Mouse (Mus musculus) embryonic facial prominence, embryonic 12.5 days (tissue): ENCODE results near the gene Mast4. TPM values are rescaled to one million over a fixed set of nuclear protein-coding genes. Genes with fewer than 3 reads are reported as not detected.
A peak's percentile ranks its signal among the peaks of the same experiment; 100 is the strongest.

Source experiments
- ATAC-seq: fragments of 200-750 bp; cut with Nextera tagmentation; 2 replicates; pipeline ENCODE4 v1.8.0; 2017; ENCODE audit not compliant: insufficient number of reproducible peaks, insufficient read depth, low FRiP score, low TSS enrichment
- H3K27ac ChIP-seq: fragments of 300-500 bp; sonication (generic); 2 replicates; pipeline ENCODE4 v1.5.1; 2016; ENCODE audit warnings: mild to moderate bottlenecking
- H3K27me3 ChIP-seq: fragments of 300-500 bp; sonication (generic); 2 replicates; pipeline ENCODE4 v1.6.1; 2016; ENCODE audit warnings: mild to moderate bottlenecking, moderate library complexity
- H3K36me3 ChIP-seq: fragments of 300-500 bp; sonication (generic); 2 replicates; pipeline ENCODE4 v1.6.1; 2016; ENCODE audit warnings: mild to moderate bottlenecking
- H3K4me1 ChIP-seq: fragments of 300-500 bp; sonication (generic); 2 replicates; pipeline ENCODE4 v1.6.1; 2016
- H3K4me2 ChIP-seq: fragments of 300-500 bp; sonication (generic); replicated peaks from 2 replicates; pipeline ENCODE4 v1.6.1; 2016; ENCODE audit warnings: mild to moderate bottlenecking, moderate library complexity
- H3K4me3 ChIP-seq: fragments of 300-500 bp; sonication (generic); 2 replicates; pipeline ENCODE4 v1.5.1; 2016; ENCODE audit warnings: mild to moderate bottlenecking
- H3K9ac ChIP-seq: fragments of 300-500 bp; sonication (generic); 2 replicates; pipeline ENCODE4 v1.6.1; 2016; ENCODE audit warnings: mild to moderate bottlenecking, moderate library complexity
- H3K9me3 ChIP-seq: fragments of 300-500 bp; sonication (generic); 2 replicates; pipeline ENCODE4 v1.6.1; 2016; ENCODE audit warnings: mild to moderate bottlenecking, moderate library complexity
- WGBS: fragments of 180-500 bp; shearing (Covaris S2); methylation state at CpG from one replicate; pipeline ENCODE4 v1.1.7; 2016; 5-methylcytosine and 5-hydroxymethylcytosine counted together
- polyA plus RNA-seq: library from polyadenylated mRNA; unstranded; fragments of >200 nt; fragmentation: Nextera tagmentation; extraction: Ambion mirVana; gene quantifications from 2 replicates; pipeline ENCODE4 v1.2.1, GENCODE M21; 2016

Mast4 gene
- polyA plus RNA-seq, 1 experiment from 2014 or later = 28.5 TPM

- WGBS = 92% methylated on average over 5 of the region's 5 CpGs
- no peak overlapping the region for H3K4me3 ChIP-seq
- no peaks in the 10 kb centered on the region for H3K4me1 ChIP-seq
- no peaks in the 10 kb centered on the region for H3K27me3 ChIP-seq
- H3K9me3 ChIP-seq = no peaks in the 10 kb centered on the region
- H3K27ac ChIP-seq = no peak overlapping the region
- no peaks in the 10 kb centered on the region for H3K36me3 ChIP-seq
- no peak for ATAC-seq
- H3K4me2 ChIP-seq = no peak overlapping the region
- no peak overlapping the region for H3K9ac ChIP-seq
Observed at GRCm38 (mm10) chr13:102933702-102934101, 400.6 kb downstream of the Mast4 start.

DNA sequence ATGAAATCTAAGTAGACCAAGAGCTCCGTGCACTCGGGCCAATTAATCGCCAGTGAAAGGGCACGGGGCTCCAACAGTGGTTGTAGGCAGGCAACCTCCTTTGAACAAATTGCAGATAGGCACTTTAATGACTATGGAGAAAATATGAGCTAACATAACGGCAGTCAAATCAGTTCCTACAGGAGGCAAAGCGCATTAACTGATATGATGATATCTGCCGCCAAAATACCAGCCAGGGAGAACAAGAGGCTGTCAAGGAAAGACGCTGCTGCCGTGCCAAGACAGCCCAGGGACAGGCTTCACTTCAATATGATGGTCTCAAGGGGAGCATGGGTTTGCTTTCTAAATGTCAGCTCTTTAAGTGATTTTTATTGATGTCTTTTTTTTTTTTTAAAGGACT lies 401.9 kb downstream of the Mast4 start:
- no peaks in the 10 kb centered on the region for H3K9me3 ChIP-seq
- no peak for ATAC-seq

GRCm38 (mm10) chr13:102931951-102932350 lies 402.3 kb downstream of the Mast4 start:
- Histone ChIP-seq H3K4me2 (no peak overlapping the region), H3K4me1 (no peaks in the 10 kb centered on the region), H3K27me3 (no peaks in the 10 kb centered on the region), H3K9me3 (no peaks in the 10 kb centered on the region), H3K27ac (no peak overlapping the region), H3K36me3 (no peaks in the 10 kb centered on the region), H3K9ac (no peak overlapping the region), H3K4me3 (no peak overlapping the region)
- 88% methylated on average over 1 of the region's 1 CpGs for WGBS
- ATAC-seq = no peak

More for the DNA sequence above, 401.9 kb downstream of the Mast4 start:
- Histone ChIP-seq H3K27me3 (no peaks in the 10 kb centered on the region), H3K9ac (no peak overlapping the region), H3K27ac (no peak overlapping the region), H3K4me2 (no peak overlapping the region), H3K36me3 (no peaks in the 10 kb centered on the region), H3K4me3 (no peak overlapping the region), H3K4me1 (no peaks in the 10 kb centered on the region)
- WGBS = 75% methylated on average over 9 of the region's 9 CpGs

- no peak overlapping the region for H3K27ac ChIP-seq
- H3K27me3 ChIP-seq = no peaks in the 10 kb centered on the region
- H3K9ac ChIP-seq = no peak overlapping the region
- no peak overlapping the region for H3K4me2 ChIP-seq
- H3K36me3 ChIP-seq = no peaks in the 10 kb centered on the region
- H3K4me3 ChIP-seq = no peak overlapping the region
- H3K4me1 ChIP-seq = no peaks in the 10 kb centered on the region
- WGBS = 85% methylated on average over 7 of the region's 7 CpGs
- ATAC-seq = no peak
- no peaks in the 10 kb centered on the region for H3K9me3 ChIP-seq
Observed at GRCm38 (mm10) chr13:102925844-102926598, 408.3 kb downstream of the Mast4 start.

- no peak for ATAC-seq
- WGBS = 87% methylated on average over 7 of the region's 7 CpGs
- H3K27me3 ChIP-seq = no peaks in the 10 kb centered on the region
- no peaks in the 10 kb centered on the region for H3K36me3 ChIP-seq
- no peak overlapping the region for H3K27ac ChIP-seq
- H3K4me1 ChIP-seq = peaks cover 6% of the 10 kb centered on the region; the same call in 1 of the 2 replicates
- no peaks in the 10 kb centered on the region for H3K9me3 ChIP-seq
- H3K4me3 ChIP-seq = no peak overlapping the region
- H3K9ac ChIP-seq = no peak overlapping the region
- no peak overlapping the region for H3K4me2 ChIP-seq
Observed at GRCm38 (mm10) chr13:102919741-102920140, 414.6 kb downstream of the Mast4 start.

DNA sequence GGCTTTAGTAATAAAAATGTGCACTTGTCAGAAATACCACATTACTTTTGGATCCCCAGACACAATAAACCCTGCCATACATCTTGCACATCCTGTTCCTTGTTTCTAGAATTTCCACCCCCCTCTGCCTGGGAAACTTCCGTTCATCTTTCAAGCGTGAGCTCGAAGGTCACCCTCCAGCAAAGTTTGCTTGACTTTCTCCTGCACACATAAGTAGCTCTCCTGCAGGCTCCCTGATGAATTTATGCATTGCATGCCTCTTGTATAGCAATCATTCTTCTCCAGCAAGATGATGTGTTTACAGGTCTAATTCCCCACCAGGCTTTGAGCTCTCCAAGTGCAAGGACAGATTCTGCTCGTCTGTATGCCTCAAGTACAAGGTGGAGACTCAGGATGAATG lies 415.7 kb downstream of the Mast4 start:
- Histone ChIP-seq H3K4me3 (no peak overlapping the region), H3K4me2 (no peak overlapping the region), H3K27ac (no peak overlapping the region), H3K36me3 (no peaks in the 10 kb centered on the region), H3K4me1 (peaks cover 6% of the 10 kb centered on the region; the same call in 1 of the 2 replicates), H3K27me3 (no peaks in the 10 kb centered on the region), H3K9me3 (no peaks in the 10 kb centered on the region), H3K9ac (no peak overlapping the region)
- WGBS = 29% methylated on average over 4 of the region's 4 CpGs
- ATAC-seq = no peak

DNA sequence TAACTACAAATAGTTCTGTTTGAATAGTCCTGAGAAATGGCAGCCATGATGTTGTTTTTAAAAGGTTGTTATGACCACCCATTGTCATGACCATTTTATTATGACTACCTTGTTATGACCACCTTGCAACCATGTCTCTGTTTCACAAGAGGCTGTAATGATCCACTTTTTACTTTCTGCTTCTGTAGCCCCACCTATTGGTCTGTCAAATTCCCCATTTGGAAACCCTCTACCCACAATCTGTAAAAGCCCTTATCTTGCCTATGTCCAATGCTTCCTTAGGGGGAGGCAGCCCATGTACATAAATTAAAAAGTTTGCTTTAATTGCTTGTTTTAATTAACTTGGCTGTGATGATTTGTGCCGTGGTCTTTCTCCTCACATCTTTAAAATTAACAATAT lies 419.0 kb downstream of the Mast4 start:
- Histone ChIP-seq H3K27ac (no peak overlapping the region), H3K9ac (no peak overlapping the region), H3K4me3 (no peak overlapping the region), H3K9me3 (no peaks in the 10 kb centered on the region), H3K4me2 (no peak overlapping the region), H3K4me1 (peaks cover 6% of the 10 kb centered on the region; the same call in 1 of the 2 replicates), H3K36me3 (no peaks in the 10 kb centered on the region), H3K27me3 (no peaks in the 10 kb centered on the region)
- WGBS = 80% methylated on average over 1 of the region's 1 CpGs
- no peak for ATAC-seq

GRCm38 (mm10) chr13:102914800-102915199 lies 419.5 kb downstream of the Mast4 start:
- Histone ChIP-seq H3K27ac (no peak overlapping the region), H3K4me1 (peaks cover 6% of the 10 kb centered on the region; the same call in 1 of the 2 replicates), H3K36me3 (no peaks in the 10 kb centered on the region), H3K9ac (no peak overlapping the region), H3K4me2 (no peak overlapping the region), H3K4me3 (no peak overlapping the region), H3K27me3 (no peaks in the 10 kb centered on the region), H3K9me3 (no peaks in the 10 kb centered on the region)
- ATAC-seq = no peak

GRCm38 (mm10) chr13:102913919-102914318 lies 420.4 kb downstream of the Mast4 start:
- H3K27ac ChIP-seq = no peak overlapping the region
- no peak overlapping the region for H3K4me2 ChIP-seq
- no peaks in the 10 kb centered on the region for H3K9me3 ChIP-seq
- no peaks in the 10 kb centered on the region for H3K36me3 ChIP-seq
- no peaks in the 10 kb centered on the region for H3K27me3 ChIP-seq
- no peak overlapping the region for H3K9ac ChIP-seq
- peaks cover 6% of the 10 kb centered on the region; the same call in 1 of the 2 replicates for H3K4me1 ChIP-seq
- no peak for ATAC-seq
- WGBS = 87% methylated on average over 2 of the region's 2 CpGs
- no peak overlapping the region for H3K4me3 ChIP-seq

DNA sequence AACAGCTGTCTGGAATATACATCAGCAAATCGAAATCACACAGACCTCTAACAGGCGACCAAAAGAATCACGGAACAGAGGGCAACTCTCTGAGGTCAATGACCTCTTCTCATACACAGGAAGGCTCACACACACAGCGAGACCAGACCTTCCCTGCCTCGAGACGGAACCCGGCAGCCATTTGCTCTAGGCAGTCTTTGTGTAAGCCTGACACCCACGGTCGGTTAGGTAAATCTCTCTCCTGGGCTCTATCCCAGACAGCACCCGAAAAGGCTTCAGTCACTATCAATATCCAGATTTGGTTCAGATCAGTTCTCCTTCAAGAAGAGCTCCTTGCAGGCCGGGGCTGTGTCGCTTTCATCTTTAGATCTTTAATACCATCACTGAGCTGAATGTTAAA lies 421.4 kb downstream of the Mast4 start:
- no peak overlapping the region for H3K4me2 ChIP-seq
- H3K4me1 ChIP-seq = peaks cover 6% of the 10 kb centered on the region; the same call in 1 of the 2 replicates
- 55% methylated on average over 12 of the region's 12 CpGs for WGBS
- H3K27me3 ChIP-seq = no peaks in the 10 kb centered on the region
- no peak overlapping the region for H3K4me3 ChIP-seq
- no peak for ATAC-seq
- no peak overlapping the region for H3K9ac ChIP-seq
- no peaks in the 10 kb centered on the region for H3K9me3 ChIP-seq
- no peak overlapping the region for H3K27ac ChIP-seq
- no peaks in the 10 kb centered on the region for H3K36me3 ChIP-seq

GRCm38 (mm10) chr13:102909654-102910418 lies 424.5 kb downstream of the Mast4 start:
- no peak overlapping the region for H3K4me3 ChIP-seq
- H3K4me1 ChIP-seq = no peaks in the 10 kb centered on the region
- H3K27me3 ChIP-seq = no peaks in the 10 kb centered on the region
- H3K36me3 ChIP-seq = no peaks in the 10 kb centered on the region
- no peaks in the 10 kb centered on the region for H3K9me3 ChIP-seq
- no peak overlapping the region for H3K27ac ChIP-seq
- no peak for ATAC-seq
- H3K4me2 ChIP-seq = no peak overlapping the region
- 86% methylated on average over 5 of the region's 5 CpGs for WGBS
- no peak overlapping the region for H3K9ac ChIP-seq

GRCm38 (mm10) chr13:102906661-102907009 lies 427.7 kb downstream of the Mast4 start:
- Histone ChIP-seq H3K27ac (no peak overlapping the region; the same call in 1 of the 2 replicates), H3K4me2 (peak overlapping the region; percentile 66), H3K9me3 (no peaks in the 10 kb centered on the region), H3K27me3 (no peaks in the 10 kb centered on the region), H3K9ac (no peak overlapping the region), H3K4me1 (peaks cover 12% of the 10 kb centered on the region; the same call in 1 of the 2 replicates), H3K4me3 (peak overlapping the region; percentile 47), H3K36me3 (no peaks in the 10 kb centered on the region)
- WGBS = 8% methylated on average over 9 of the region's 9 CpGs
- no peak for ATAC-seq
